Mouse (Mus musculus): ENCODE measurements around the gene Hdgfl2. TPM values are rescaled to one million over a fixed set of nuclear protein-coding genes. Genes with fewer than 3 reads are reported as not detected.
A peak's percentile ranks its signal among the peaks of the same experiment; 100 is the strongest.
"Not testable (repeated sequence)": the region's sequence is repeated elsewhere in the genome, so short reads cannot be mapped to it uniquely, and the experiment has no call there.

Hdgfl2 gene
- total and polyA plus RNA-seq, 2 experiments = 13.8 to 29.0 TPM

DNA sequence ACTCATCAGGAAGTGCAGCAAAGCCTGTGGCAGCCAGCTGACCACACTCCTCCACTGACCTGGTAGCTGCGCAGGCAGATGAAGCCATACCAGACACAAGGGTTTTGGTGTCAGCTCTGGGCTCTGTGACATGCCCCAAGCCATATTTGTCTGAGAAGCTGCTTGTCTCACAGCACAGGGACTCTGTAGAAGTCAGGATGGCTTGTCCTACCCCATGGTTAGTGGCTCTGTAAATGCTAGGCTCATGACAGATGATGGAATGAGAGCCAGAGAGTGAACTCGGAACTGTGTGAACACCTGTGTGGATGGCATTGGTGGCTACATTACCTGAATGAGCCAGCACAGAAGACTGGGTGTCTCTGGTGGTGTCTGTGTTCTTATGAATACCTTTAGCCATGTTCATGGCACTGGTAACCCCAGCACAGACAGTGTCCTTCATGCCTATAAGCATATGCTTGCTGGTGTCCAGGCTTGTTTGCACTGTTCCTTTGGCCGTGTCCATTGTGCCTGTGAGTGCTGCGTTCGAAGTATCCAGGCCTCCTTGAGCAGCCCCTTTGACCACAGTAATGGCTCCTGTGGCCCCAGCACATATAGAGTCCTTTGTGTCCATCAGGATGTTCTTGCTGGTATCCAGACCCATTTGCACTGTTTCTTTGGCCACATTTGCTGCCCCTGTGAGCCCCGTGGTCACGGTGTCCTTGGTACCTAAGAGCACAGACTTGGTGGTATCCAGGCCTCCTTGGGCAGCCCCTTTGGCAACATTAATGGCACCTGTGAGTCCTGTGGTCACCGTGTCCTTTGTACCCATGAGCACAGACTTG lies 24.2 kb downstream of the Hdgfl2 start:
- WGBS = 94% methylated on average over 8 of the region's 8 CpGs
- Histone ChIP-seq H3K9ac (ENCODE audit: low read depth, low read length) (no peak overlapping the region), H3K4me1 (ENCODE audit: control insufficient read depth, insufficient read depth, low read length) (peaks cover 8% of the 10 kb centered on the region), H3K4me3 (ENCODE audit: insufficient read depth, low read depth, low read length) (no peak overlapping the region), H3K27me3 (ENCODE audit: control insufficient read depth, insufficient read depth, low read length) (no peaks in the 10 kb centered on the region), H3K27ac (replicated peaks; ENCODE audit: insufficient read depth, low read depth, low read length) (no peak overlapping the region), H3K79me2 (ENCODE audit: control insufficient read depth, insufficient read depth, low read length) (no peaks in the 10 kb centered on the region), H3K36me3 (ENCODE audit: control insufficient read depth, insufficient read depth, low read length) (no peaks in the 10 kb centered on the region)
- no peak for DNase-seq (ENCODE audit: extremely low read depth, low read depth, low spot score)
- TF ChIP-seq CTCF (IDR thresholded peaks at IDR 0.05; ENCODE audit: low read depth, low read length) (no peak), POLR2A (IDR thresholded peaks at IDR 0.05; ENCODE audit: extremely low read depth, insufficient read depth, low read length) (0 out of 2 replicates have a peak, but pooled peaks have one; percentile 18)

DNA sequence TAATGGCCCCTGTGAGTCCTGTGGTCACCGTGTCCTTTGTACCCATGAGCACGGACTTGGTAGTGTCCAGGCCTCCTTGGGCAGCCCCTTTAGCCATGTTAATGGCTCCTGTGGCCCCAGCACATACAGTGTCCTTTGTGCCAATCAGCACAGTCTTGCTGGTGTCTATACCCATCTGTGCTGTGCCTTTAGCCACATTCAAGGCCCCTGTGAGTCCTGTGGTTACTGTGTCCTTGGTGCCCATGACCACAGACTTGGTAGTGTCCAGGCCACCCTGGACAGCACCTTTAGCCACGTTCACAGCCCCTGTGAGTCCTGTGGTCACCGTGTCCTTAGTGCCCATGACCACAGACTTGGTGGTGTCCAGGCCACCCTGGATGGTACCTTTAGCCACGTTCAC lies 25.4 kb downstream of the Hdgfl2 start:
- not testable (repeated sequence) for H3K27me3 ChIP-seq (ENCODE audit: control insufficient read depth, insufficient read depth, low read length); H3K79me2 ChIP-seq (ENCODE audit: control insufficient read depth, insufficient read depth, low read length); H3K36me3 ChIP-seq (ENCODE audit: control insufficient read depth, insufficient read depth, low read length); DNase-seq (ENCODE audit: extremely low read depth, low read depth, low spot score); H3K9ac ChIP-seq (ENCODE audit: low read depth, low read length); H3K27ac ChIP-seq (replicated peaks; ENCODE audit: insufficient read depth, low read depth, low read length); H3K4me3 ChIP-seq (ENCODE audit: insufficient read depth, low read depth, low read length)
- peaks cover 19% of the 10 kb centered on the region for H3K4me1 ChIP-seq (ENCODE audit: control insufficient read depth, insufficient read depth, low read length)
- 98% methylated on average over 3 of the region's 5 CpGs for WGBS

DNA sequence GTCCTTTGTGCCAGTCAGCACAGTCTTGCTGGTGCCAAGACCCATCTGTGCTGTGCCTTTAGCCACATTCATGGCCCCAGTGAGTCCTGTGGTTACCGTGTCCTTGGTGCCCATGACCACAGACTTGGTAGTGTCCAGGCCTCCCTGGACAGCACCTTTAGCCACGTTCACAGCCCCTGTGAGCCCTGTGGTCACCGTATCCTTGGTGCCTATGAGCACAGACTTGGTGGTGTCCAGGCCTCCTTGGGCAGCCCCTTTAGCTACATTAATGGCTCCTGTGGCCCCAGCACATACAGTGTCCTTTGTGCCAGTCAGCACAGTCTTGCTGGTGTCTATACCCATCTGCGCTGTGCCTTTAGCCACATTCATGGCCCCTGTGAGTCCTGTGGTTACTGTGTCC lies 27.0 kb downstream of the Hdgfl2 start:
- H3K27ac ChIP-seq (replicated peaks; ENCODE audit: insufficient read depth, low read depth, low read length); DNase-seq (ENCODE audit: extremely low read depth, low read depth, low spot score); H3K36me3 ChIP-seq (ENCODE audit: control insufficient read depth, insufficient read depth, low read length); H3K4me3 ChIP-seq (ENCODE audit: insufficient read depth, low read depth, low read length); H3K9ac ChIP-seq (ENCODE audit: low read depth, low read length); H3K27me3 ChIP-seq (ENCODE audit: control insufficient read depth, insufficient read depth, low read length); H3K79me2 ChIP-seq (ENCODE audit: control insufficient read depth, insufficient read depth, low read length): not testable (repeated sequence)
- peaks cover 22% of the 10 kb centered on the region for H3K4me1 ChIP-seq (ENCODE audit: control insufficient read depth, insufficient read depth, low read length)
- WGBS = 97% methylated on average over 4 of the region's 4 CpGs

DNA sequence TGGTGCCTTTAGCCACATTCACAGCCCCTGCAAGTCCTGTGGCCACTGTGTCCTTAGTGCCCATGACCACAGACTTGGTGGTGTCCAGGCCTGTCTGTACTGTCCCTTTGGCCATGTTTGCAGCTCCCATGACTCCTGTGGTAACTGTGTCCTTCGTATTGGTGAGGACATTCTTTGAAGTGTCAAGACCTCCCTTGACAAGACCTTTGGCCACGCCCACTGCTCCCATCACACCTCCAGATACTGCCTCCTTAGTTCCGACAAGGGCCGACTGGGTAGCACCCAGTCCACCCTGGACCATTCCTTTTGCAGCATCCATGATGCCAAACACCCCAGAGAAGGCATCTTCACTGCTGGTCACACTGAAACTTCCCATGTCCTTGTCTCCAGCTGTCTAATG lies 27.5 kb downstream of the Hdgfl2 start:
- H3K36me3 ChIP-seq (ENCODE audit: control insufficient read depth, insufficient read depth, low read length) = 0 out of 2 replicates have a peak, but pooled peaks cover 3% of the 10 kb centered on the region
- no peak overlapping the region for H3K27ac ChIP-seq (replicated peaks; ENCODE audit: insufficient read depth, low read depth, low read length)
- no peak overlapping the region for H3K9ac ChIP-seq (ENCODE audit: low read depth, low read length)
- TF ChIP-seq POLR2A (IDR thresholded peaks at IDR 0.05; ENCODE audit: extremely low read depth, insufficient read depth, low read length) = no peak
- no peak for TF ChIP-seq CTCF (IDR thresholded peaks at IDR 0.05; ENCODE audit: low read depth, low read length)
- H3K79me2 ChIP-seq (ENCODE audit: control insufficient read depth, insufficient read depth, low read length) = no peaks in the 10 kb centered on the region
- WGBS = 87% methylated on average over 4 of the region's 4 CpGs
- H3K4me3 ChIP-seq (ENCODE audit: insufficient read depth, low read depth, low read length) = no peak overlapping the region
- DNase-seq (ENCODE audit: extremely low read depth, low read depth, low spot score) = no peak
- H3K4me1 ChIP-seq (ENCODE audit: control insufficient read depth, insufficient read depth, low read length) = peaks cover 22% of the 10 kb centered on the region
- H3K27me3 ChIP-seq (ENCODE audit: control insufficient read depth, insufficient read depth, low read length) = no peaks in the 10 kb centered on the region

DNA sequence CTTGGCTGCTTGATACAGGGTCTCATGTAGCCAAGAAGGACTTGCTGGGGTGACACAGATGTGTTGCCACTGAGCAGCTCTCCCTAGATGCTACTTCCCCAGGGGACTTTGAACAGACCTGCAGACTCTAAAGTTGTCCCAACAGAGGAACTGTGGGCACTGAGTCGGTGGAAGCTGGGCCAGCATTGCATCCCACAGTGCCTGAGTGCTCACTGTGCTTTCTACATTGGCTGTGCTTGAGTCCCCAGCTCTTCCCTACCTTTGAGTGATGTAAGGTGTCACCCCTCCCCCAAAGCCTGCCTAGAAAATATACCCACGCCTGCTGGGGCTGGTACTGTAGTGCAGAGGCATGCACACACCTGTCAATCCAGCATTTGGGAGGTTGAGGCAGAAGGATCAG lies 28.3 kb downstream of the Hdgfl2 start:
- Histone ChIP-seq H3K27me3 (ENCODE audit: control insufficient read depth, insufficient read depth, low read length) (no peaks in the 10 kb centered on the region), H3K9ac (ENCODE audit: low read depth, low read length) (no peak overlapping the region), H3K4me1 (ENCODE audit: control insufficient read depth, insufficient read depth, low read length) (peaks cover 22% of the 10 kb centered on the region), H3K4me3 (ENCODE audit: insufficient read depth, low read depth, low read length) (no peak overlapping the region), H3K36me3 (ENCODE audit: control insufficient read depth, insufficient read depth, low read length) (peaks cover 3% of the 10 kb centered on the region; the same call in 1 of the 2 replicates), H3K79me2 (ENCODE audit: control insufficient read depth, insufficient read depth, low read length) (no peaks in the 10 kb centered on the region), H3K27ac (replicated peaks; ENCODE audit: insufficient read depth, low read depth, low read length) (no peak overlapping the region)
- DNase-seq (ENCODE audit: extremely low read depth, low read depth, low spot score) = no peak
- 69% methylated on average over 2 of the region's 2 CpGs for WGBS
- TF ChIP-seq POLR2A (IDR thresholded peaks at IDR 0.05; ENCODE audit: extremely low read depth, insufficient read depth, low read length) (no peak), CTCF (IDR thresholded peaks at IDR 0.05; ENCODE audit: low read depth, low read length) (no peak)

DNA sequence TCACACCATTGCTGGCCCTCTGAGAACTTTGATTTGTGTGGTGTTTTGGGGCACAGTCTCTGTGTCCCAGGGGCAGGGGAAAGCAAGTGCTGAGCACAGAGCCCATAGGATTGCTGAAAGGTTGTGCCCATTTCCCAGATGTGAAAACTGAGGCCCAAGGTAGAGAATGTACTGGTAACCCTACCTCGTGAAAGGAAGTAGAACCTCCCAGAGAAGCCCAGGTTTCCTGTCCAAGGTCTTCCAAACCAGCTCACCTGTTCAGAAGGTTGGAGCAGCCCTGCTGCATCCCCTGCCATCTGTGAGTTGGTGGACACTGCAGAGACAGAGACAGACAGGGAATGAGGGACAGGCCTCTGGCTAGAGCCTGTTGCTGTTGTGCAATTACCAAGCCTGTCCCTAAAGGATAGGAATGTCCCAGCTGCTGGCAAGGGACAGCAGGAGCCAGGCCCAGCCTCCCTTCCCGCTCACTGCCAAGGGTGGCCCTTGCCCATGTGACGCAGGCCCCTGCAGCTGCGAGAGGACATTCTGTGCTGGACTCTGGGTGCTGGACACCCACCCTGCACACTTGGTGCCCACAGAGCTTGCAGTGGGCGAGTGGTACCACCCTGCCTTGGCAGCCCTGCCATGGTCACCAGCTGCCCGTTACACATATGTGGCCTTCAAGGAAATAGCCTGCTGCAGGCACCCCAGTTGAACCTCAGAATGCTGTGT lies 29.1 kb downstream of the Hdgfl2 start:
- Histone ChIP-seq H3K9ac (ENCODE audit: low read depth, low read length) (peak overlapping the region; percentile 20; the same call in 1 of the 2 replicates), H3K79me2 (ENCODE audit: control insufficient read depth, insufficient read depth, low read length) (no peaks in the 10 kb centered on the region), H3K27ac (replicated peaks; ENCODE audit: insufficient read depth, low read depth, low read length) (peak overlapping the region; percentile 85), H3K4me1 (ENCODE audit: control insufficient read depth, insufficient read depth, low read length) (peaks cover 26% of the 10 kb centered on the region), H3K27me3 (ENCODE audit: control insufficient read depth, insufficient read depth, low read length) (no peaks in the 10 kb centered on the region), H3K4me3 (ENCODE audit: insufficient read depth, low read depth, low read length) (no peak overlapping the region), H3K36me3 (ENCODE audit: control insufficient read depth, insufficient read depth, low read length) (peaks cover 3% of the 10 kb centered on the region; the same call in 1 of the 2 replicates)
- TF ChIP-seq CTCF (IDR thresholded peaks at IDR 0.05; ENCODE audit: low read depth, low read length) = no peak
- 0 out of 2 replicates have a peak, but pooled peaks have one; percentile 18 for TF ChIP-seq POLR2A (IDR thresholded peaks at IDR 0.05; ENCODE audit: extremely low read depth, insufficient read depth, low read length)
- DNase-seq (ENCODE audit: extremely low read depth, low read depth, low spot score) = peak; percentile 93
- 25% methylated on average over 6 of the region's 6 CpGs for WGBS
